Mouse (Mus musculus) spleen, postnatal 36 days (tissue): ENCODE data around the gene Smim22.

Experiments used
- DNase-seq, 2 experiments: peaks; one replicate each; pipeline ENCODE4 v3.0.0; 2022; ENCODE audit warnings: low spot score in 2 of 2, mixed read lengths in 1 of 2

The Smim22 gene

DNA sequence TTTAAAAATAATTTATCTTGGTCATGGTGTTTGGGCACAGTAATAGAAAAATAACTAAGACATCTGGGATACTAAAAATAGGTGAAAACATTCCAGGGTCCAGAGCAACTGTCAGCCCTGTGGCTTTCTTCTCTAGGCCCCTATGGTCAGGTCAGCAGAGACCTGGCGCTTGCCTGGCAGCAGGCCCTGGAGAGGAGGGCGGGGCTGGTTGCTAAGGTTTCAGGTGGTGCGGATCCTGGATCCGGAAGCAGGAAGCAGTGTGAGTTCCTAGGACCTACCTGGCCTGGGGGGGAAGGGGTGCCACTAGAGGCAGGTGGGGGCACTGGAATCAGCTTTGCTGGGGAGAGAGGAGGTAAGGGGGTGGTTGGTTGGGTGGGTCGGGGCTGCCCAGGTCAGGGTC lies at the start of gene Smim22:
Gene Smim22, plus strand, starts transcription at position 222 of the 400 bp plus-strand sequence.
- no peak for DNase-seq

DNA sequence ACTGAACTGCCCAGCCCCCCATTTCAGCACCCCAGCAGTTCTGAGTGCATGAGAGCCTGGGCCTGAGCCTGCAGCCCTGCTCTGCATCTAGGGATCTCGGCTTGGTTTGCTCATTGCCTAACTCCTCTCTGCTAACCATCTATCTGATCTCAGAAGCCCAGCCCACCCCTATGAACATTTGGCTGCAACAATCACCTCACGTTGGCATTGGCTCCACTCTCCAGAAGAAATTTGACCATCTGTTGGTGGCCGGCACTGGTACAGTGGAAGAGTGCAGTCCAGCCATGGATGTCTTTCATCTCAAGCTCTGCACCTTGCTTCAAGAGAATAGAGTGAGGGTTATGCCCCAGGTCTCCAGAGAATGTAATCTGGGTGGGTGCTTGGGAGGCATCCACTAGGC lies 49.6 kb upstream of the Smim22 start:
- DNase-seq = no peak

DNA sequence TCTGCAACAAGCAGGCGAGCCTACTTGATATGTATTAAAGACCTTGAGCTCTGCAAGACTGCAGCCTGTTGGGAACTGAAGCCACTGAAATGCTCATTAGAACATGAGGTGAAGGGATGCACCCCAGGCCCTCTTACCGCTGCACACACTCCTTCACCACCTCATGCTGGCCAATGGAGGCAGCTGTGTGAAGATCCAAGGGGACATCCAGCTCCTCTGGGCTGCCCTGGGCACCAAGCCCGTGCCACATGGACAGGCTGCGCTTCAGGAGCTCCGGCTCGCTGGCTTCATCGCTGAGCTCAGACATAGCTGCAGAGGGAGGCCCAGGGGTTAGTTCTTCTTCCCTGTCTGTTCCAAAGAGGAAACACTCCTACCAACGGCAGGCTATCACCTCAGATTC lies 46.8 kb upstream of the Smim22 start:
- DNase-seq = no peak

DNA sequence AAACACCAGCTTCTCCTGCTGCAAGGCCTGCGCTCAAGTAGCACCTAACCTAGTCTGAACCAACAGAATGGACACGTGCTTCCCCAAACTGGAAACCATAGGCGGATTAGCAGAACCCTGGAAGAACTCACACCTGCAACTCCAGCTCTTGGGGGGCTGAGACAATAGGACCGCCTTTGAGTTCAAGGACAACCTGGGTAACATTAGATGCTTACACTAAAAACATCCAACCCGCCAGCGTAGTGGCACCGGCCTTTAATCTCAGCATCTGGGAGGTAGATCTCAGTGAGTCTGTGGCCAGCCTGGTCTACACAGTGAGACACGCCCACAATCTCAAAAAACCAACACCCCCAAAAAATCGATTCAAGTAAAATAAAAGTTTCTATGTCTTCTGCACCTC lies 43.7 kb upstream of the Smim22 start:
- no peak for DNase-seq

DNA sequence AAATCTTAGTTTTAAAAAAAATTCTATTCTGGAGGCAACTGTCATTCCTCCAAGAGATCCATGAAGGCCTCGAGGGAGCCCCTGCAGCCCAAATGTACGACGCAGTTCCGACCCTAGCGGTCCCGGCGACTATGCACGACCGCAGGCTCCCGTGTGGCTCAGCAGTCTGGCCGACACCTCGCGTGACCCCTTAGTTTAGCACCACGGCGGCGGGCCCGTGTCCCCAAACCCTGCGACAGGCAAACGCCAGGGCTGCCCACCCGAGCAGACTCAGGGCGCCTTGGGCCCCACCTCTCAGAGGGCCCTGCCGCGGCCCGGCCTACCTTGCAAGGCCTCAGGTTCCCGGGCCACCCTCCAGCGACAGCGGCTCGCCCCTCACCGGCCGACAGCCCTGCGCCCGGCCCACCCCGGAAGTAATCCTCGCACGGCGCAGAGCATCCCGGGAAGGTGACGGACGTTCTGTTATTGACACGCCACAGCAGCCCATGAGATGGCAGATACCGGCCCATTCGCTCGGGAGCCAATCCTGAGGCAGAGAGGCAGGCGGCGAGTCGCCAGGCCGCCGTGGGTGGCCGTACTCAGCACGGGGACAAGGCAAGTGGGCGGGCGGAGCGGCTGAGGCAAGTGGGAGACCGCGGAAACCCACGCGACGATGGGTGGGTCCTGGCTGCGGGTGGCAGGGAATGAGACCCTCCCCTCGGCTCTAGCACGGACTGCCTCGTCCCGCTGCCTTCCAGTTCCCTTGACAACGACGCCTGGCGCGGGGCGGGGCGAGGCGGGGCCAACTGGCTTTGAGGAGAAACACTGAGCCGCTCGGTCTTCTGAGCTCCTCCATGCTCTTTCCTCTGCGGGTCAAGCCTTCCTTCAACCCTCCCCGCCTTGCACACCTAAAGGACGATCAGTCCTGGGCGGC lies 43.0 kb upstream of the Smim22 start, which contains the start of gene Anks3:
Gene Anks3, minus strand, starts transcription at position 409 of the 913 bp plus-strand sequence.
- peak; percentile 95 to 96 for DNase-seq

DNA sequence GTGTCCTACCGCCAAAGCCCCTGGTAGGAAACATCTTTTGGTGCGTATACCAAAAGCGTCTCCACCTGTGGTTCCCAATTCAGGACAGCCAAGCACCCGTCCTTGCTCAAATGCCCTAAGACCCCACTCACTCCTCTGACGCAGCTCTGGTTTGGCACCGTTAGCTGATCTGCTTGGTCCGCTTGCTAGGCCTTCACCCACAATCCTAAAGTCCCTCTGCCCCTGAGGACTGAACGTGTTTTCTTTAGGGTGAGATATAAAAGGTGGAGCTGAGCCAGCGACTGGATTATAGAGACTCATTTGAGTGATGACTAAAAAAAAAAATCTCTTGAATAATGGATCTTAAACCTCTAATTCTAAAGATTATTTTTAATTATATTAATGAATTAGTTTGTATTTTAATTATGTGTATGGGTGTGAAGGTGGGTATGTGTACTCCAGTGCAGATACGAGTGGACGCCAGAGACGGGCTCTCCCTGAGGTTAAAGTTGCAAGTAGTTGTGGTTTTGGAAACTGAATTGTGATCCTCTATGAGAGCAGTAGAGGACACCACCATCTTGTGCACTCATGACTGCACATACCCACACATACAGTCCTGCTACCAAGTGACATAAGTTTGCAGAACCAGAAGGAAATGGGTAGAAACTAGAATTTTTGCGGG lies 42.2 kb upstream of the Smim22 start:
- no peak for DNase-seq

DNA sequence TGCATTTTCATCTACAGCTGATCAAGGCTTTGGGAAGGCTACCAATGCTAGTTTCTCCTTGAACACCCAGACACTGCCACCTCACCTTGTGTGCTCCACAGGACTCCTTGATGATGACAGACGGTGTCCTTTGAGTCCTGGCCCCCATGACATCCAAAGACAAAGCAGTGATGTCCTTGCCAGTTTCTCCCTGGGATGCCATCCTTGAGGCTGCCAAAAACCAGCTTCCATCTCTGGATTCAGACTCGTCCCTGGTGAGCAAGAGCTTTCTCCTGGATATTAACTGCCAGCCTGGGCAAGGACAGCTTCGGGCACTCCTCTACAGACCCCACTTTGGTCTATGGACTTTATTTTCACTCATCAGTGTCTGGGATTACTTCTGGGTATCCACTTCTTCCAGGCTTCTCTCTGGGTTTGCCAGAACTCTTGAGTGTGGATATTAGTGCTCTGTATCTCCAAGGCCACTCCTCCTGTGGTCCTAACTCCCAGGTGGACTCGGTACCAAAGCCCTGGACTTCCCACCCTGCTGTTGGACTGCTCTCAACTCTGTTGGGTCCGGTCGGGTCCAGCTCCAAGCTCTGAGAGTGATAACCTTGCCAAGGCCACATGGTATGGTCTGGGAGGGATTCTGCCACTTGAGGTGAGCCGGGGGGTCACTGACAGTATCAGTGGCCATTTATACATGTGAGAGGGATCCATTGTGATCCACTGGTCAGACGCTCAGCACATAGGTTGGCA lies 41.5 kb upstream of the Smim22 start:
- no peak for DNase-seq

DNA sequence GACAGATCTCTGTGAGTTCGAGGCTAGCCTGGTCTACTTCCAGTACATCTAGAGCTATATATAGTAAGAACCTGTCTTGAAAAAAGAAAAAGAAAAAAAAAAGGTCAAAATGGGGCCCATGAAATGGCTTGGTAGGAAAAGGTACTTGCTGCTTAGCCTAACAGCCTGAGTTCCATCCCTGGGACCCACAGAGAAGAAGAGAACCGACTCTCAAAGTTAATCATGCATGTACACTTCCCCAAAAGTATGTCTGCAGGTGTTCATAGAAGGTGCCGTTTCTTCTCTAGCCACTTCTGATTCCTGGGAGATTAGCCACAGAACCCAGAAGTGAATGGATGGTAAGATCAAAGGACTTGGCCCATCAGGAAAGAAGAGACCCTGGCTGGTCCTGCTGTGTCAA lies 38.7 kb upstream of the Smim22 start:
- DNase-seq = peak; percentile 17 to 23

DNA sequence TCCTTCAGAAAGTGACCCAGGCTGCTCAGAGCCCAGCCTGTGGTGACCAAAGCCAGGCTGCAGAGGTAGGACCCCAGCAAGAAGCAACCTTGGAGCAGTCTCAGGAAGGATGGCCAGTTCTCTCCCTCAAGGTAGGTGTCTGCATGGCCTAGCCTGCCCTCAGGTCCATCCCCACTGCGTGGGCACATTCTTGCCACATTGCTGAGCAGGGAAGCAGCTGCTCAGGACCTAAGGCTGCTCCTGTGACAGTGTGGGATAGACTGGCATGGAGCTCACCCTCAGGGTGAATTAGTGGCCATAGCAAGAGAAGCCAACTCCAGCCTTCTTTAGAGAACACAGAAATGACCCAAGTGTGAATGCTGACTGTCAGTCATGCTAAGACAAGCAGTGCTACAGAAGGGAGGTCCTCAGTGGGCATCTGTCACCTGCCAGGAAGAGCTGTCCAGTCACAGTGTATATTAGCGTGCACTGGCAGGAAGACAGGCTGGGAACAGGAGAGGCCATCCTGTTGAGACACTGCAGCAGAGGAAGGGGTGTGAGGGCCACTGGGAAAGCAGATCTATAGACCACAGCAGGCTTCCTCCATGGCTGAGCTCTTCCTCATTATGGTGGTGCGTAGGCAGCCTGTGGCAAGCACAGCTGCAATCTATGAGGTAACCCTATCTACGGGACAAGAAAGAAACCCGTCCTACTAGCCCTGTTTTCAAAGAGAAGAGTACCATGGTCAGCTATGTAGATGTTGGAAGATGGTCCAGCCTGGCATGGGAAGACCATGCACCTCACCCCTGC lies 37.8 kb upstream of the Smim22 start:
- peak; percentile 65 to 66 for DNase-seq

DNA sequence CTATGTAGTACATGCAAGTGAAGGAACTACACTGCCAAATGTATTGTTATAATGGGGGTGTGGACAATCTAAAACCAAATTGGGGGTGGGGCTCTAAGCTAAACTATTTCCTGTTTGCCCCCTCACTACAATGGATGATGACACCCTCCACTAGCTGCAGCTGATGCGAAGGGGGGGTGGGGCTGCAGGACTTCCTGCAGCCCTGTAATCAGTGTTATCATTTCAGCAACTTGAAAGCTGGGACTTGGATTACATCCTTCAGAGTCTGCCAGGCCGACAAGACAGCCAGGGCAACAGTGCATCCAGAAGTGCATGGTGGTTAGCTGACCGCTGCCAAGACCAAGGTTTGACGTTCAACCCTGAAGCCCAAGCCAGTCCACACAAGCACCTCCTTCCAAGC lies 35.5 kb upstream of the Smim22 start:
- DNase-seq = peak; percentile 30 to 46

DNA sequence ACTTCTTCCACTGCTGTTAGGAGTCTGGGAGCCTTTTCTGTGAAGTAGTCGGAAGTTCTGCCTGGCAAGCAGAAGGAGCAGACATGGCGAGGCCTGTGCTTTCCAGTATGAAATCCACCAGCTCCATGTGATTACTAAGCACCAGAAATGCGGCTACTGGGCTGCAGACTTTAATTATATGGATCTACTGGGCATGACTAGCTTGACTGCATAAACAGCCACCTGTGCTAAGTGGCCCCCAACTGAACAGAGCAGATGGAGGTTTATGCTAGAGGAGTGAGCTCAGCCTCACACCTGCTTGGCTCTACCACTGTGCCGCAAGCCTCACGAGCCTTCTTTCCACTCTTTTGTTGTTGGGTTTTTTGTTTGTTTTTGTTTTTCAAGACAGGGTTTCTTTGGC lies 32.6 kb upstream of the Smim22 start:
- no peak for DNase-seq

DNA sequence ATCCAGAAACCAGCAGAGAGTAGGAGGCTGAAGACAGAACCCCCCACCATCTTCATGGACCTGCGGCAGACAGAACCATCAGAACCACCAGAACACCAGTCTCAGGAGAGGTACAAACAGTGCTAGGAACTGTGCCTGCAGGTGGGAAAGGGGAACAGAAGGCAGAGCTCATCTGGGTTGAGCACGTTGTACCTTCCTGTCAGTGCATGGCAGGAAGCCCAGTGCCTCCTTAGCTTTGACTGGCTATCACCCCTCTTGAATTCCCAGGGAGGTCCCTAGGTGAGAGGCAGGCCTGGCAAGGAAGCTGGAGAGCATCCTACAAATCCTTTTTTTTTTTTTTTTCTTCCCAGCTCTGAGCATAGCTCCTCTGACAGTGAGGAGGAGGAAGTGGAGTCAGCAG lies 30.9 kb upstream of the Smim22 start:
- DNase-seq = no peak

DNA sequence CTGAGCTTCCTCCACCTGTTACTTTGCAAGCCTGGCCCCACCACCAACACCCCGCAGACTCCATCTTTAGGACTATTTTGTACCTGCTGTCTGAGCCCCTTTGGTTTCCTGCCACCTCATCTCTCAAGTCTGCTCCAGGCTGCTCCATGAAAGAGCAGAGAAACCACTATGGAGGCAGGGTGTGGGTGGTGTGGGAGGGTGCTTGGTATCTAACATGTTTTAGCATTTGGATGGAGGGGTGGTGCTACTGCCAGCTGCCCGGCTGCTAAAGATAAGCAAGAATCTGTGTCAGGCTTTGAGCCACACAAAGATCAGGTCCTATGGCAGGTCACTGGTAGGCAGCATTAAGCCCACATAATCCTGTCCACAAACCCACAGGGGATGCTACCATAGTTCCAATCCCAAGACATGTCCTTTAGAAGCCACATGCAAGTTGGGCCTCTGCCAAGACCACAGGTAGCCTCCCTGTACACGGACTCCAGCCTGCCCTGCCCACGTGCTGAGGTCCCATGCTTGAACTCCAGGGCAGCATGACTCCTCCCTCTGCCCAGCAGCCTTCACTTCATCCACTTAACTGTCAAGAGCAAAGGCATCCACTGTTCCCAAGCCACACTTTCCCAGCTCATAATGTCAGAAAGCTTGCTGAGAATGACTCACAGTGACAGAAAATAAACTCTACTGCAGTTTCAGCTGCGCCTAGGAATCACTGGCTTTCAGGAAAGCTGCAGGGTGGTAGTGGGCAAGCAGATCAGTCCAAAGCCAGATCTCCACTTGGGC lies 28.6 kb upstream of the Smim22 start:
- DNase-seq = no peak

DNA sequence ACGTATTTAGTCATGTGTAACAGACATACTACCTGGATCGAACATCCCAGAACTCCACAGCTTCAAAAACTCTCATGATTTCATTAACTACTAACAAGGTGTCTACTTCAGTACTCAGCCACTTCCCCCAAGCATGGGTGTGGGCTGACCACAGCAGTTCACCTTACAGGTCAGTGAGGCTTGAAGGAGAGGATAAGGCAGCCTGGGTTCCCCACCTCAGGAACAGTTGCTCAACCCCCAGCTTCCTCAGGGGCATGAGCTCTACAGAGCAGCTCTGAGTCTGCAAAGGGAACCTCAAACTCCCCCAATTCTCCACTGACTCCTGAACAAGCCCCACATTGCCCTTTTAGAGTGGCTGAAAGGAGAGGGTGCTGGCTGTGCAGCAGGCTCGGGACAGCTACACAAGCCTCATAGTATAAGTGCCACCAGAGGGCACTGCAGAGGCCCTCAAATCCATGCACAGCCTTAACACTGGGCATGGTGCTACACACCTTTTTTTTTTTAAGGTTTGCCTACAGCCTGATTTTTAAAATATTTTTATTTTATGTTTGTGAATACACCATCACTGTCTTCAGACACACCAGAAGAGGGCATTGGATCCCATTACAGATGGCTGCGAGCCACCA lies 27.2 kb upstream of the Smim22 start:
- DNase-seq = peak; percentile 14 to 21

DNA sequence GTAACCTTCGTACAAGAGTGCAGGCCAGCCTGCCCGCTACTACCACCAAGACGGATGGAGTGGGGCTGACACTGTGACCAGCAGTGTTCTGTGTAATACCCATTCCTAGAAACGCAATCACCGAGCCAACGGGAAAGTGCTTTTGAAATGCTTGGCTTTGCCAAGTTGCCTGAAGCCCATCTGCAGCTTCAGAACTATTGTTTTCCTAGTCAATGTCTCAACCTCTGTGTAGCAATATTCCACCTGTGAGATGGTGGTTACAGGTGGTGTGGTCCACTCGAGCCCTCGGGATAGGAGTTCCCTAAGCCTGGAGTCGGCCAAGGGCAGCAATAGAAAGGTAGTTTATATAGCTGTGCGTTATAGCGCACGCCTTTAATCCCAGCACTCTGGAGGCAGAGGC lies 22.4 kb upstream of the Smim22 start:
- DNase-seq = no peak

DNA sequence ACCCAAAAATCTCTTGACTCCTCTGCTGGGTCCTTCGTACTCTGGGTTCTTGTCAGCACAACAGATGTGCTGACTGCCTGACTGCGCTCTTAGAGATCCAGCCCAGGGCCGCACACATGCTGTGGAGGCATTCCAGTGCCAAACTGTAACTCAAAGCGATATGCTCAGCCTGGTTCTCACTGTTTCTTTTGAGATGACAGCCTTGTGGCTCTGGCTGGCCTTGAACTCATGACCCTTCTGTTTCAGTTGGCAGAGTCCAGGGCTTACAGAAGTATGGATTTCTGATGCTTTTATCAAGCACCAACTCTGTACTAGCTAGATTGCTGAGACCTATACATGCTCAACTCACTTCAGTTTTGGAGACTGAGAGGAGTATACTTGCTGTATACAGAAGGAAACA lies 13.8 kb upstream of the Smim22 start:
- DNase-seq = no peak

DNA sequence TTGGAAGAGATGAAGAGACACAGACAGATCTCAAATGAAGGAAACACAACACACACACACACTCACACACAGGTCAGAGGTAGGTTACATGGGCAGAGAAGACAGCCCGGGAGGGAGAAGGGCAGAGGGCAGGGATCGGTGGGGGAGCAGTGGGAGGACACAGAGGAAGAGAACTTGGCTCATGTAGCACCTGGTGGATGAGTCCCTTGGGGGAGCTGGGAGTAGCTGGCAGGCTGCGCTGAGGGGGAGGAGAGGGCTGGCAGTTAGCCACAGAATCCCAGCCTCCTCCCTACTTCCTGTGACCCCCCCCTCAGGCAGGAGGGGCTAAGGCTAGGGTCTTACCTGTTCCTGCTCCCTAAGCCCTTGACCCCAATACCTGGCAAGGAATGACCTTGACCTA lies 9.5 kb upstream of the Smim22 start, which contains the start of gene Sept12:
Gene Sept12, minus strand, starts transcription at position 300 of the 400 bp plus-strand sequence.
- DNase-seq = no peak

DNA sequence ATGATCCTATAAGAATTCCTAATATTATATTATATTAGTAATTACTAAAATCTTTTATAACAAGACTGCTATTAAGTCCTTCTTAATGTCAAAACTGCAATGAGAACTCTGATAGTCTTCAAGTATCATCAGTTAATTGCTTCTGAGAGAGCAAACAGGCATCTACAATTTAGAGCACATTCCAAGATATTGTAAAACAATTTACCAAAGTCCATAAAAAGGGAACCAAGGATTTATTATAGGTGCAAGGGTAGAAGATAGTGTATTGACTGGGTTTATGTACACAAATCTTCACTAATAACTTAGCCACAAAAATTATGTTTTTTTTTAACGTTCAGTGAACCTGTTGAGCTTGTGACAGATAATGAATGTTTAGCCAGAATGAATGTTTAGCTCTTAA lies 8.1 kb upstream of the Smim22 start:
- no peak for DNase-seq

DNA sequence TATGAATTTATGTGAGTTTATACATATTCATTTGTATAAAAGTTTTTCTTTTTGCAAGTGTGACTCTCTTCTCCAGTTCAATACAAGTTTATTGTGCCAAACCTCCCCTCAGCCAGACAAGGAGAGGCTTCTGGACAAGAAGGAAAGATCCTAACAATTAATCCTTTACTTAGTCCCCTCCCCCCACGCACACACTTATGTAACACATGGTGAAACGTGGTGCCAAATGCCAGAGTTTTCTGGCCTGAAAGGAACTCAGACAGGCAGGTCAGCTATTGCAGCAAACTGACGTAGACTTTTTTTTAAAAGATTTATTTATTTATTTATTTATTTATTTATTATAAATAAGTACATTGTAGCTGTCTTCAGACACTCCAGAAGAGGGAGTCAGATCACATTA lies 6.5 kb upstream of the Smim22 start:
- no peak for DNase-seq

DNA sequence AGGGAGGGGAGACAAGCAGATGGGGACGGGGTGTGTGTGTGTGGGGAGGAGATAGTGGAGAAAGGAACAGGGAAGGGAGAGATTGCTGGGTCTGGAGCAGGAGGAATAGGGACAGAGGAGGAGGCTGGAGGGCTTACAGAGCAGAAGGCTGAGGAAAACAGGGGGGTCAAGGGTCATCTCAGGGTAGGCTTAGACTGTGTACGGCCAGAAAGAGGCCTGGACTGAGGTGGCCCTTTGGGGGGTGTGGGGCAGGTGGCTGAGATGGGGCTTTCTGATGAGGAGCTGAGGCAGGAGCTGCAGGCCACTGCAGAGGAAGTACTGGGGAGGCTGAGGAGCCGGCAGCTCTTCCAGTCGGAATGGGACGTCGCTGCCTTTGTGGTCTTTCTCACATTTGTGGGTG lies 404 bp downstream of the Smim22 start:
- no peak for DNase-seq
